Mouse (Mus musculus) stomach, embryonic 14.5 days (tissue): Measurements from ENCODE around the gene Naa38. TPM values are rescaled to one million over a fixed set of nuclear protein-coding genes. Genes with fewer than 3 reads are reported as not detected.

Experiments used
- ATAC-seq: fragments of 200-750 bp; cut with Nextera tagmentation; 2 replicates; pipeline ENCODE4 v1.8.0; 2017; ENCODE audit warnings: low read depth, moderate TSS enrichment; ENCODE audit not compliant: insufficient number of reproducible peaks, insufficient read depth, low FRiP score
- H3K27ac ChIP-seq: fragments of 300-500 bp; sonication (generic); 2 replicates; pipeline ENCODE4 v1.5.1; 2014; ENCODE audit warnings: mild to moderate bottlenecking, low read length, moderate library complexity, mixed read lengths
- H3K27me3 ChIP-seq: fragments of 300-500 bp; sonication (generic); 2 replicates; pipeline ENCODE4 v1.6.1; 2014; ENCODE audit warnings: low read length, control low read depth, mixed read lengths; ENCODE audit not compliant: control insufficient read depth, insufficient read depth
- H3K36me3 ChIP-seq: fragments of 300-500 bp; sonication (generic); 2 replicates; pipeline ENCODE4 v1.6.1; 2014; ENCODE audit warnings: mild to moderate bottlenecking, control low read depth, low read length, moderate library complexity, mixed read lengths; ENCODE audit not compliant: control insufficient read depth, insufficient read depth
- H3K4me1 ChIP-seq: fragments of 300-500 bp; sonication (generic); 2 replicates; pipeline ENCODE4 v1.6.1; 2014; ENCODE audit warnings: low read length, control low read depth, mixed read lengths; ENCODE audit not compliant: control insufficient read depth, insufficient read depth
- H3K4me2 ChIP-seq: fragments of 300-500 bp; sonication (generic); replicated peaks from 2 replicates; pipeline ENCODE4 v1.6.1; 2014; ENCODE audit warnings: low read depth, low read length, control low read depth
- H3K4me3 ChIP-seq: fragments of 300-500 bp; sonication (generic); 2 replicates; pipeline ENCODE4 v1.5.1; 2014; ENCODE audit warnings: low read depth, low read length, control low read depth
- H3K9ac ChIP-seq: fragments of 300-500 bp; sonication (generic); replicated peaks from 2 replicates; pipeline ENCODE4 v1.6.1; 2014; ENCODE audit warnings: low read depth, mild to moderate bottlenecking, control low read depth, low read length, moderate library complexity, mixed read lengths
- H3K9me3 ChIP-seq: fragments of 300-500 bp; sonication (generic); 2 replicates; pipeline ENCODE4 v1.6.1; 2016; ENCODE audit warnings: low read depth, low read length, control low read depth; ENCODE audit not compliant: control insufficient read depth
- WGBS: fragments of 180-500 bp; shearing (Covaris S2); extraction: QIAGEN DNeasy Blood & Tissue Kit; methylation state at CpG from one replicate; pipeline ENCODE4 v1.1.7; 2014; 5-methylcytosine and 5-hydroxymethylcytosine counted together
- polyA plus RNA-seq: library from polyadenylated mRNA; unstranded; fragments of >200 nt; fragmentation: Nextera tagmentation; extraction: Ambion mirVana; gene quantifications from 2 replicates; pipeline ENCODE4 v1.2.1, GENCODE M21; 2014

Naa38 gene
- polyA plus RNA-seq, 1 experiment from 2014 or later, result 177 TPM

GRCm38 (mm10) chr11:69428751-69429150, 33.5 kb downstream of the Naa38 start:
- Histone ChIP-seq H3K27ac (no peak overlapping the region), H3K36me3 (no peaks in the 10 kb centered on the region), H3K4me1 (peaks cover 14% of the 10 kb centered on the region; the same call in 1 of the 2 replicates), H3K4me2 (no peak overlapping the region), H3K27me3 (no peaks in the 10 kb centered on the region), H3K9ac (no peak overlapping the region), H3K9me3 (no peaks in the 10 kb centered on the region), H3K4me3 (no peak overlapping the region)
- ATAC-seq, result peak; percentile 66; the same call in 1 of the 2 replicates
- 16% methylated on average over 4 of the region's 4 CpGs for WGBS

DNA sequence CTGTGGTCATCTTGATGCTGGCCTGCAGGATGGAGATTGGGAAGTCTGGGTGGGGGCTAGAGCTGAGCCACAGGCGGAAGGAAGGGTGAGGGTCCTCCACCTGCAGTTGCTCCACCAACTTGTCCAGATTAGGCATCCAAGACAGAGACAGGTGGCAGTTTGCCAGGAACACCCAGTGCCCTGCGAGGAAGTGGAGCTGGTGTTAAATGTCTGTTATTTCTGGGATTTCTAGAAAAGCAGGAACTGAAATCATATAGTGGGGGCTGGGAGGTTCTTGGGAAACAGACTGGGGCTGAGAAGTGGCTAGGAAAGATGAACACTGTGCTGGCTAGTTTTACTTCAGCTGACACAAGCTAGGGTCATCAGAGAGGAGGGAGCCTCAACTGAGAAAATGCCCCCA, 34.0 kb downstream of the Naa38 start:
- no peaks in the 10 kb centered on the region for H3K27me3 ChIP-seq
- H3K36me3 ChIP-seq, result no peaks in the 10 kb centered on the region
- no peak overlapping the region for H3K9ac ChIP-seq
- H3K4me3 ChIP-seq, result no peak overlapping the region
- no peak overlapping the region for H3K4me2 ChIP-seq
- no peaks in the 10 kb centered on the region for H3K9me3 ChIP-seq
- H3K4me1 ChIP-seq, result peaks cover 14% of the 10 kb centered on the region; the same call in 1 of the 2 replicates
- no peak for ATAC-seq
- 22% methylated on average over 2 of the region's 2 CpGs for WGBS
- no peak overlapping the region for H3K27ac ChIP-seq

- H3K4me1 ChIP-seq, result peaks cover 14% of the 10 kb centered on the region; the same call in 1 of the 2 replicates
- no peak overlapping the region for H3K9ac ChIP-seq
- 90% methylated on average over 15 of the region's 15 CpGs for WGBS
These were observed 35.3 kb downstream of the Naa38 start for GRCm38 (mm10) chr11:69430631-69431030.

GRCm38 (mm10) chr11:69431829-69432639, 36.7 kb downstream of the Naa38 start:
- Histone ChIP-seq H3K27ac (no peak overlapping the region), H3K4me2 (no peak overlapping the region), H3K9me3 (no peaks in the 10 kb centered on the region), H3K4me1 (peaks cover 14% of the 10 kb centered on the region; the same call in 1 of the 2 replicates), H3K4me3 (no peak overlapping the region), H3K36me3 (no peaks in the 10 kb centered on the region), H3K9ac (no peak overlapping the region), H3K27me3 (no peaks in the 10 kb centered on the region)
- WGBS, result 36% methylated on average over 11 of the region's 11 CpGs
- peak; percentile 38; the same call in 1 of the 2 replicates for ATAC-seq

More at GRCm38 (mm10) chr11:69430631-69431030, 35.3 kb downstream of the Naa38 start:
- Histone ChIP-seq H3K36me3 (no peaks in the 10 kb centered on the region), H3K4me3 (no peak overlapping the region), H3K4me2 (no peak overlapping the region), H3K9me3 (no peaks in the 10 kb centered on the region), H3K27ac (no peak overlapping the region), H3K27me3 (no peaks in the 10 kb centered on the region)
- ATAC-seq, result no peak

DNA sequence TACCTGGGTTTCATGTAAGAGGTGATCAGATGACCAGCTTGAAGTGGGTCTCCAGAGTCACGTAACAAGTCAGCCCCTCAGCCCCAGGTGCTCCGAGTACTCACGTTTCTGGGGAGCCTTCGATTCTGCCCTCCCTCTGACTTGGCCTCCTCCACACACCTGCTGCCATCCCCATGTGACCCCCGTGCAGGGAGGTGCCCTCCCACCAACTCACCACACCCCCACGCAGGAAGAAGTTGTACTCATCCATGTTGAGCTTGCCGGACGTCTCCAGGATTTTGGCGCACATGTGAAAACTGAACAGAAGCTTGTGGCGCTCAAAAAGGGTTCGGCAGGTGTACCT, 37.3 kb downstream of the Naa38 start:
- WGBS, result 60% methylated on average over 11 of the region's 11 CpGs
- H3K4me2 ChIP-seq, result no peak overlapping the region
- no peak overlapping the region for H3K27ac ChIP-seq
- no peak for ATAC-seq
- peaks cover 14% of the 10 kb centered on the region; the same call in 1 of the 2 replicates for H3K4me1 ChIP-seq
- no peak overlapping the region for H3K9ac ChIP-seq
- H3K27me3 ChIP-seq, result no peaks in the 10 kb centered on the region
- no peak overlapping the region for H3K4me3 ChIP-seq
- H3K36me3 ChIP-seq, result no peaks in the 10 kb centered on the region
- H3K9me3 ChIP-seq, result no peaks in the 10 kb centered on the region

DNA sequence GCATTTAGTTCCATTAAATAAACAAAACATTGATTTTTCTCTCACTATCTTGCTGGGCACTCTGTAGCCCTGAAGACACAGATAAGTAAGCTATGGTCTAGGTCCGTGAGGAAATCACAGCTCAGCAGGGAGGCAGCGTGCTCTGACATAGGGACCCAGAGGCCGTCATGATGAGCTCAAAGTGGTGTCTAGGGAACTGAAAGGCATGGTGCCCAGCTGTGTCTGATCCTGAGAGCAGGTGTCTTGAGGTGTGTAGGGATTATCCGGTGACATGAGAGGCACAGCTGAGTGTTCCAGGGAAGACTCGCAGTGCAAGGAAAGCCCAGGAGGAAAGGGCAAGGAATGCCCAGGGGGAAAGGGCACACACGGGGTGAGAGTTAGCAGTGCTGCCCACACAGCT, 37.9 kb downstream of the Naa38 start:
- Histone ChIP-seq H3K27ac (no peak overlapping the region), H3K36me3 (no peaks in the 10 kb centered on the region), H3K4me2 (no peak overlapping the region), H3K9me3 (no peaks in the 10 kb centered on the region), H3K27me3 (no peaks in the 10 kb centered on the region), H3K9ac (no peak overlapping the region), H3K4me3 (no peak overlapping the region), H3K4me1 (peaks cover 14% of the 10 kb centered on the region; the same call in 1 of the 2 replicates)
- ATAC-seq, result no peak
- WGBS, result 64% methylated on average over 6 of the region's 6 CpGs

DNA sequence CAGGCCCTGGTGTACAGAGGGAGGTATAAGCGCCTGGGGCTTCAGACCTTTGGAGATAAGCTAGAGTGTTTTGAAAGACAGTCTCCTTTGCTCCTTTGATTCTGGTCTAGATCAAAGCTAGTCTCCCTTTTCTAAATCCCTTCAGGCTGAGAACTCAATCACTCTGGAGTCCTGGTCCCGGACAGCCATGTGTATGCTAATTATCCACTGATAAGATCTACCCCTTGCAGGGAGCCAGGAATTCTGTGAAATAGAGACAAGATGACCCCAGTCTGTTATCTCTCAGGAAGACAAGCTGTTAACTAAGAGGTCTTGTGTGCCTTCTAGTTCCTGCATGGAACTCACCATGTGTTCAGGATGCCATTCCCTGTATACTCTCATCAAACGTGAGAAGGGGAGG, 42.0 kb downstream of the Naa38 start:
- ATAC-seq, result no peak
- Histone ChIP-seq H3K27ac (no peak overlapping the region), H3K4me1 (0 out of 2 replicates have a peak, but pooled peaks cover 2% of the 10 kb centered on the region), H3K9ac (no peak overlapping the region), H3K9me3 (no peaks in the 10 kb centered on the region), H3K4me2 (no peak overlapping the region), H3K27me3 (no peaks in the 10 kb centered on the region), H3K36me3 (no peaks in the 10 kb centered on the region), H3K4me3 (no peak overlapping the region)
- 39% methylated on average over 3 of the region's 3 CpGs for WGBS

DNA sequence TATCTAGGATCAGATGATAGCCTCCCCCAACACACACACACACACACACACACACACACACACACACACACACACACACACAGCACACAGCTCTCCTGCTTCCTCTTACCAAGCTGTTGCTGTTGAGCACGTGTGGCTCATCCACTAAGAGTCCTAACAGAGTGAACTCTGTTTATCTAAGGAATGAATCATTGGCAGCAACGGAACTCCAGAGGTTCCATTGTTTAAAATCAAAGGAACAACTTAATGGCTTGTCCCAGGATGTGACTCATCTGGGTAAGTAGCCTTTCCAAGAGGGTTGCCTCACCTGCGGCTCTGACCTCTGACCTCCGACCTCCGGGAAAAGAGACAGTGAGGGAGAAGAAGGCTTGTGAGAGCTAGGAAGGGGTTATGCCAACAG, 48.0 kb downstream of the Naa38 start:
- ATAC-seq, result peak; percentile 81

More for the DNA sequence above, 48.0 kb downstream of the Naa38 start:
- no peaks in the 10 kb centered on the region for H3K27me3 ChIP-seq
- no peaks in the 10 kb centered on the region for H3K9me3 ChIP-seq
- peaks cover 11% of the 10 kb centered on the region; the same call in 1 of the 2 replicates for H3K4me1 ChIP-seq
- no peak overlapping the region for H3K4me2 ChIP-seq
- H3K9ac ChIP-seq, result no peak overlapping the region
- peak overlapping the region; percentile 30; the same call in 1 of the 2 replicates for H3K27ac ChIP-seq
- no peak overlapping the region for H3K4me3 ChIP-seq
- WGBS, result 8% methylated on average over 5 of the region's 5 CpGs
- H3K36me3 ChIP-seq, result no peaks in the 10 kb centered on the region
